In the genomic region with DNA sequence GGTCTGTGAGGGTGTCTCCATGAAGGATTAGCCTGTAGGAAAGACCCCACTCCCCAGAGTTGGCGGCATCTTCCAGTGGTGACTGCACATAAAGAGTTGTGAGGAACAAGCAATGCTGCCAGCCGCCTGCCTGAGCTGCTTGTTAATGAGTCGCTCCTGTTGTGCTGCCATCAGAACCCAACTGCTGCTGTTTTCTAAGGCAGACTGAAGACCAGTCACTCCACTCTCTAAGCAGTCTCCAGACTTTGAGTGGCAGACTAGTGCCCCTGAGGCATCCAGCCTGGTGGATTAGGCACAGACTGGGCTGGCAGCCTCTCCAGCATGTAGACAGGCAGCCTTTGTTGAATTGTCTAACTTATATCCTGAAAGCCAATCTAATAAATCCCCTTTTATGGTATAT, we compare ENCODE assay signal across 12 mouse cellular contexts.
DNase-seq lines count a peak whose midpoint lies in the region; ATAC-seq and TF ChIP-seq lines count a peak whose summit lies in the region.
"Had no signal": no experiment of that assay in that cellular context is flagged by ENCODE, and none has a peak within 500 bp of the region (broad histone marks: within the 10 kb centered on the region; RNA-seq: fewer than 3 reads in every experiment).

No protein-coding gene starts in this region.

- peak; percentile 18 to 39 for DNase-seq in cerebellum, postnatal 10 days
- DNase-seq in cerebellum, adult 11-12 months, result no peak
- peak; percentile 95 for DNase-seq in brain, embryonic 14.5 days (ENCODE audit: low read depth)
- no peak for DNase-seq in urinary bladder, postnatal 14 days (ENCODE audit: low spot score)
- DNase-seq in left cerebral cortex, adult 9 months (ENCODE audit: low spot score in 2 of 2), result no peak
- DNase-seq in kidney, postnatal 14 days, result no peak
- DNase-seq: adrenal gland, postnatal 36 days; heart, postnatal 36 days; liver, embryonic 13.5 days; lung, postnatal 14 days had no signal

- no peak overlapping the region for H3K27ac ChIP-seq in hindbrain, embryonic 12.5 days
- 0 out of 2 replicates have a peak overlapping the region, but pooled peaks have one; percentile 12 for H3K27ac ChIP-seq in midbrain, embryonic 12.5 days (replicated peaks)
- H3K27ac ChIP-seq: liver, embryonic 13.5 days had no signal

- no peaks in the 10 kb centered on the region for H3K36me3 ChIP-seq in hindbrain, embryonic 12.5 days
- H3K36me3 ChIP-seq in midbrain, embryonic 12.5 days, result no peaks in the 10 kb centered on the region
- H3K36me3 ChIP-seq: liver, embryonic 13.5 days had no signal

- TF ChIP-seq POLR2A in brain, embryonic 14.5 days (IDR thresholded peaks at IDR 0.05; ENCODE audit: borderline replicate concordance, extremely low read depth, insufficient read depth, insufficient read length, poor library complexity, severe bottlenecking), result no peak

- no peaks in the 10 kb centered on the region for H3K27me3 ChIP-seq in hindbrain, embryonic 12.5 days
- peaks cover 7% of the 10 kb centered on the region for H3K27me3 ChIP-seq in midbrain, embryonic 12.5 days
- H3K27me3 ChIP-seq: liver, embryonic 13.5 days had no signal

- H3K9me3 ChIP-seq in hindbrain, embryonic 12.5 days (replicated peaks), result no peaks in the 10 kb centered on the region
- no peaks in the 10 kb centered on the region for H3K9me3 ChIP-seq in midbrain, embryonic 12.5 days
- H3K9me3 ChIP-seq: liver, embryonic 13.5 days had no signal

- H3K4me3 ChIP-seq in hindbrain, embryonic 12.5 days, result no peak overlapping the region
- no peak overlapping the region for H3K4me3 ChIP-seq in midbrain, embryonic 12.5 days
- H3K4me3 ChIP-seq: liver, embryonic 13.5 days had no signal

- no peak overlapping the region for H3K4me2 ChIP-seq in hindbrain, embryonic 12.5 days (replicated peaks)
- H3K4me2 ChIP-seq in midbrain, embryonic 12.5 days (replicated peaks), result no peak overlapping the region
- H3K4me2 ChIP-seq: liver, embryonic 13.5 days had no signal

- H3K4me1 ChIP-seq in hindbrain, embryonic 12.5 days, result peaks cover 13% of the 10 kb centered on the region
- peaks cover 35% of the 10 kb centered on the region for H3K4me1 ChIP-seq in midbrain, embryonic 12.5 days
- H3K4me1 ChIP-seq: liver, embryonic 13.5 days had no signal

- H3K9ac ChIP-seq in hindbrain, embryonic 12.5 days, result no peak overlapping the region
- H3K9ac ChIP-seq in midbrain, embryonic 12.5 days (replicated peaks), result no peak overlapping the region
- H3K9ac ChIP-seq: liver, embryonic 13.5 days had no signal

- no peak for TF ChIP-seq CTCF in brain, embryonic 14.5 days (IDR thresholded peaks at IDR 0.05; ENCODE audit: borderline replicate concordance, extremely low read depth, insufficient read depth, insufficient read length)

- peak; percentile 49 for ATAC-seq in hindbrain, embryonic 12.5 days (ENCODE audit: low FRiP score)
- peak; percentile 81 for ATAC-seq in midbrain, embryonic 12.5 days (ENCODE audit: low FRiP score, low read depth)

- 56% methylated on average over 3 of the region's 3 CpGs for WGBS in hindbrain, embryonic 12.5 days
- WGBS in midbrain, embryonic 12.5 days, result 52% methylated on average over 3 of the region's 3 CpGs

Comparison
In these comparisons a context has a peak if more than half of its experiments do, and no peak if none do; other contexts are left out.
1. DNase-seq: peak in cerebellum, postnatal 10 days (2 of 2) and brain, embryonic 14.5 days (single experiment); none in cerebellum, adult 11-12 months (single experiment), urinary bladder, postnatal 14 days (single experiment), left cerebral cortex, adult 9 months (0 of 2) and kidney, postnatal 14 days (single experiment).